Mouse (Mus musculus): ENCODE results near the gene Hopx.
"Not testable (repeated sequence)": the region's sequence is repeated elsewhere in the genome, so short reads cannot be mapped to it uniquely, and the experiment has no call there.

Hopx gene

GRCm38 (mm10) chr5:77100691-77101090 lies 14.2 kb downstream of the Hopx start:
- DNase-seq (ENCODE audit: low read depth in 1 of 2, low spot score in 2 of 2), result no peak

- no peak for DNase-seq (ENCODE audit: low read depth in 1 of 2, low spot score in 2 of 2)
Measured at GRCm38 (mm10) chr5:77099997-77100380, 14.9 kb downstream of the Hopx start.

- no peak for DNase-seq (ENCODE audit: low read depth in 1 of 2, low spot score in 2 of 2)
Measured at GRCm38 (mm10) chr5:77099317-77099996, 15.5 kb downstream of the Hopx start.

DNA sequence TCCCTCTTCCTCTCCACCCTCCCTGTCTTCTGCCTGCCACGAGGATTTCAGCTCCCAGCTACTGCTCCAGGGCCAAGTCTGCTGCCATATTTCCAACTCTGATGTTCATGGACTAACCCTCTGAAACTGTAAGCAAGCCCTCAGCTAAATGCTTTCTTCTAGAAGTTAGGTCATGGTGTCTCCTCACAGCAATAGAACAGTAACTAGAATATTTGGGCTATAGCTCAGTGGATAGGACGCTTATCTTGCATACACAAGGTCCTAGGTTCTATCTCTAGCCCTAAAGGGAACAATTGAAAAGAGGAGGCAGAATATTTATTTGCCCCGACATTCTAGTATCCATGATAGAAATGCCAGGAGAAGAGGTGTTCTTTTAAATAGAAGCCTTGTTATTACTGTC lies 16.0 kb downstream of the Hopx start:
- DNase-seq (ENCODE audit: low read depth in 1 of 2, low spot score in 2 of 2), result no peak

DNA sequence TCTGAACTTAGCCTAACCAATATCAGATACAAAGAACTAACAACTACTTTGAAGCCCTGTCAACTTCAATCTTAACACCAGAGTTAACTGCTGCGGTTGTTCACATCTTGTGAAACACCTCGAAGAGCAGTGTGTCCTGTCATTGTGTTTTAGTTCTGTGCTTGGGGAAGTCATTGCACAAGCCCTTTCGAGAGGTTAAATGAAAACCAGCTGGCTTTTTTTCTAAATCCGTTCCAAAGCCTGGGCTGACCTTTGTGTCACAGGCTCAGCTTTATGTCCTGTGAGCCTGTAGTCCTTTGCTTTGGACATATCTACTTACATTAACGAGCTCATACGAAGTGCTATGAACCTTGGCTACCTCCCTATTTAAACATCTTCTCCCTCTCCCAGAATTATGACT lies 17.2 kb downstream of the Hopx start:
- DNase-seq (ENCODE audit: low read depth in 1 of 2, low spot score in 2 of 2), result peak in 1 of 2 experiments; percentile 19

- DNase-seq (ENCODE audit: low read depth in 1 of 2, low spot score in 2 of 2), result not testable (repeated sequence)
Measured at GRCm38 (mm10) chr5:77096194-77096593, 18.7 kb downstream of the Hopx start.

DNA sequence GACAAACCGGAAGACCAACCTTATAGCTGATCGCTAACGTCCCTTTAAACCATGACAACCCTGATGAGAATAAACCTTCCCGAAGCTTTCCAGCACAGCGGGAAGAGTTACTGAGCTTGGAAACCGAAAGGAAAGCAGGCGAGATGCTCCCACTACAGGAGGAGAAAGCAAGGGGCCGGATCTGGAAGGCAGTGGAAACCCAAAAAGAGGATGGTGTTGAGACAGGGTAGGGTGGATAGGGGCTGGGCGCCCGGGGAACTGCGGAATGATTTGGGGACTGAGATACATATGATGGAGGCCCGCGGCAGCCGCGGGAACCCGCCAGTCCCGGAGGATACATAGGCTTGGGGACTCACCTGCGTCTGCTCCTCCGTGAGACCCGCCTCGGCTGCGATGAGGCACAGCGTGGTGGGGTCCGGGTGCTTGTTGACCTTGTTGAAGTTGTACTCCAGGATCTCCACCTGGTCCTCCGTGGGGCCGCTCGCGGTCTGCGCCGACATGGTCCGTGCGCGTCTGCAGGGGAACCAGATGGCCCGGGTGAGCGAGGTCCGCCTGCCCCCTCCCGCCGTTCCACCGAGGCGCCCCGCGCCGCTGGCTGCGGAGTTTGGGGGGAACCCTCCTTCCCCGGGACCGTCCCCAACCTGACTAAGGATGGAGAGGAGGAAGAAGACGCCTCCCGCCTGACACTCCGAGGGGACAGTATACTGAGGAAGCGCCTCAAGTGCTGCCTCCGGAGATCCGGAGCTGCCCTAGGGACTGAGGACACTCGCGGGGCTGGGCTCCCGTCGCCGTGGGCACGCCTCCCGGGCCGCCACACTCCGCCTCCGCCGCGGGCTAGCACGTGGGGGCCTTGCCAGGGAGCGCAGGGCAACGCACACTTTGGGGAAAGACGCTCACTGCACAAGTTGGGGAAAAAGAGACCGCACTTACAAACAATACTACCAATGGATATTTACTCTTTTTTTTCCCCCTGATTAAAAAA lies 20.1 kb downstream of the Hopx start:
- DNase-seq (ENCODE audit: low read depth in 1 of 2, low spot score in 2 of 2), result peak; percentile 45 to 73

DNA sequence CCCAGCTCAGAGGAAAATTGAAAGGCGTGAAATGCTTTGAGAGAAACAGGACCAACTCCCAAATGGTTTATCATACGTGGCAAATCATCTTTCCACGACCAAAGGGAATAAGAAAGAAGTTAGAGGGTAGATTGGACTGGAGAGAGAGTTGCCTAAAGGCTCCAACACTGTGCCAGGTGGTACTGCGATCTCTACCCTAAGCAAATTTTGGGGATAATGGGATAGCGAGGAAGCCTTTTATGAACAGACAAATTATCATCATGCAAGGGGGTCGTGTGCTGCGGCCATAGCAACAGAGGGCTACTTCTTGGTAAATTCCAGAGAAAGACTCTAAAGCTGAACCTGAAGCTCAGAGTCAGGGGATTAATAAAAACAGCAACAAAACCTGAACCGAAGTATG lies 21.0 kb downstream of the Hopx start:
- DNase-seq (ENCODE audit: low read depth in 1 of 2, low spot score in 2 of 2), result no peak

GRCm38 (mm10) chr5:77092531-77092930 lies 22.4 kb downstream of the Hopx start:
- DNase-seq (ENCODE audit: low read depth in 1 of 2, low spot score in 2 of 2), result no peak

GRCm38 (mm10) chr5:77091923-77092322 lies 23.0 kb downstream of the Hopx start:
- no peak for DNase-seq (ENCODE audit: low read depth in 1 of 2, low spot score in 2 of 2)

GRCm38 (mm10) chr5:77090521-77091096 lies 24.3 kb downstream of the Hopx start:
- DNase-seq (ENCODE audit: low read depth in 1 of 2, low spot score in 2 of 2), result no peak

DNA sequence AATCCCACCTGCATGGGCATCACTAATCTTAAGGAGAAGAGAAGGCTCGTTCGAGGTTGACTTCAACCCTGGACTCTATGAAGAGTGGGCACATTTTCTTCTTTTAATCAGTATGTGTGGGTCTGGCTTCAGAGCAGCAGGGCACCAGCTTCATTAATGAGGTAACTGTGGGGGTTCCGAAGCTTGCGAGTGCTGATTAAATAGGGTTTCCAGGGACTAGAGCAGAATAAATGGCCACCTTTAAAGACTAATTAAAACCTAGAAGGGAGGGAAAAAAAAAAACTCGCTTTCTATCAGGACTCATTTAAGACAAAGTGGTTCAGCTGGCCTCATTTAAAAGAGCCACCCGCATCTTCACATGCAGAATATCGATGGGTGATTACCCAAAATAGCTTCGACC lies 25.0 kb downstream of the Hopx start:
- DNase-seq (ENCODE audit: low read depth in 1 of 2, low spot score in 2 of 2), result no peak

DNA sequence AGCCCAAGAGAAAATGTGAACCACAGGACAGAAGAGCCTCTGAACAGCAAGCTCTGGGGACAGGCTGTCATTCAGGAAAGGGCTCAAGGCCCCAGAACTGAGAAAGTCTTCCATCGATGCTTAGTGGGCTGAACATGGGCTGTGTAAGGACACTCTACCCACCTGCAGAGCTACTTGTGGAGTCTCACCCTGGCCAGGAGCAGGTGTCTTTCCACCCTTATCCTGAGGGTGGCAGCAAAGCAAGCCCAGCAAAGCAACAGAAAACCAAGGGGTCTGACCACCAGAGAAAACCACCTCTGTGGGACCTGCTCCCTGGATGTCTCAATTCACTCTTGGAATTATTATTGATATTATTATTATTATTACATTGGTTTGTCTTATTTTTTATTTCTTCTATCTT lies 25.6 kb downstream of the Hopx start:
- peak in 1 of 2 experiments; percentile 10 for DNase-seq (ENCODE audit: low read depth in 1 of 2, low spot score in 2 of 2)

- DNase-seq (ENCODE audit: low read depth in 1 of 2, low spot score in 2 of 2), result no peak
Measured at GRCm38 (mm10) chr5:77087122-77087521, 27.8 kb downstream of the Hopx start.

DNA sequence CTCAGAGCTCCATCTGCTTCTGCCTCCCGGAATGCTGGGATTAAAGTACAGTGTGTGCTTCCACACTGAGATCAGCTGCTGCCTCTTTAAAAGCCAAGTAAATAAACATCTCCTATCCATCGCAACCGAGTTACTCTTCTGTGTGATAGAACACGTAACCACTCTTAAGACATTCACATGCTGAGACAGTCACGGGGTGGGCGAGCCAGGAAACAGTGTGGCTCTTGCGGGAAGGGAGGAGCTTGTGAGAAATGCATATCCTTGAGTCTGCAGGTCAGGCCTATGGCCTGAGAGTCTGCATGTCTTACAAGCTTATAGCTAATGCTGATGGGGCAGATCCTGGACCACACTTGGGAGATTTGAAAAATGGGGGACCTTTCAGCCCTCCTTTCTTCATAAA lies 28.4 kb downstream of the Hopx start:
- DNase-seq (ENCODE audit: low read depth in 1 of 2, low spot score in 2 of 2), result no peak

DNA sequence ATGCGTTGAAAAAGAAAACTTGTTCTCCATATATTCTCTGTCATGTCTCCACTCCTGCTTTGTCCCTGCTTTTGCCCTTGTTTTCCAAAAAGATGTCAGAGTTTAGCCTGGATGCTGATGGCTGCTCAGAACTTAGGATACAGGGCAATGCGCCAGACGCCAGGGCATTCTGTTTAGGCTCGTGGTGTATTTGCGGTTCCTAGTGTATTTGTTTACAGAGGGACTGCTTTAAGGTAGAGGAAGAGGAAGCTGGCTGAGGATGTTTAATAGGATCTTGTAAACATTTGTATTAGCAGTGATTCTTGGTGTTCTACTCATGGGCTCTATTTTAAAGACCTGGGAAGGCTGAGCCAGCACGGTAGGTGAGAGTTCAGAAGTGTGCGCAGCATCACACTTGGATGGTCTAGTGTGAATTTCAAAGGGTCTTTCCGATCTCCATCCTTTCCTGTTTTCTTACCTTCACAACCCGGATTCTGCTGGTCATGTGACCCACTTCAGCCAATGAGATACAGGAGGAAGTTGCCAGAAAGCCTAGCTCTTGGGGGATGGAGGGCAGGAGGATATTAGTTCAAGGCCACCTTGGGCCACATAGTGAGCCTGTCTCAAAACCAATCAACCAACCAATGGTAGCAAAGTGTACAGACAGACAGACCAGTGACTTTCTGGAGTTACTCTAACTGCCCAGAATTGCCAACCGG lies 29.0 kb downstream of the Hopx start:
- DNase-seq (ENCODE audit: low read depth in 1 of 2, low spot score in 2 of 2), result no peak

DNA sequence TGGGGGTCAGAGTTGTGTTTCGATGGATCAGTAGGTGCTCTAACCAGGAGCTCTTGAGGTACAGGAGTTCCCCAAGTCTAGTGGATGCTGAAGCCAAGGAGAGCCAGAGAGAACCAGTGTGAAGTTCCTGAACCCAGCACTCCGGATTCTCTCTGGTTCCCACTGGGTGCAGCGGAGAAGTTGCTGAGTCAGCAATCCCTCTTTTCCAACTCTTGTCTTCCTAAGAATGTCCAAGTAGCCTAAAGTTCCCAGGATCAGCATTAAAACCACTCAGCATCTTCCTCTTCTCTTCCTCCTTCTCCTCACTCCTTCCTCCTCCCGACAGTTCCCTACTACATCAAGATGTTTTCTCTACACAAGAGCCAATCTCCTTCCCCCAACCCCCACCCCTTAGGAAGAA lies 30.5 kb downstream of the Hopx start:
- no peak for DNase-seq (ENCODE audit: low read depth in 1 of 2, low spot score in 2 of 2)

DNA sequence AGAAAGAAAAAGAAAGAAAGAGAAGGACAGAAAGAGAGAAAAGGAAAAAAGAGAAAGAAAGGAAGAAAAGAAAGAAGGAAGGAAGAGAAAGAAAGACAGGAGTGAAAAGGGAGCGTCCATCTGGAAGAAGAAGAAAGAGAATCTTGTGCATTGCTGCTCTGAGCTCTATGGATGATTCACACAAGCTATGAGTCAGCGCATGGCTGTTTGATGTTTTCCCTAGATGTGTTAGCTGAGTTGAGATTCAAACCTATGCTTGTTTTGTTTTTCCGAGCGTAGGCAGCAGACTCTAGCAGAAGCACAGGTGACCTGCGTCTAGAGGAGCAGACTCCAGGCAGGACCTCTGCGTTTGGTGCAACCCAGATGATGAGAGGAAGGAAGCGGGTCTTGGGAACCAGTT lies 32.2 kb downstream of the Hopx start:
- DNase-seq (ENCODE audit: low read depth in 1 of 2, low spot score in 2 of 2), result no peak

DNA sequence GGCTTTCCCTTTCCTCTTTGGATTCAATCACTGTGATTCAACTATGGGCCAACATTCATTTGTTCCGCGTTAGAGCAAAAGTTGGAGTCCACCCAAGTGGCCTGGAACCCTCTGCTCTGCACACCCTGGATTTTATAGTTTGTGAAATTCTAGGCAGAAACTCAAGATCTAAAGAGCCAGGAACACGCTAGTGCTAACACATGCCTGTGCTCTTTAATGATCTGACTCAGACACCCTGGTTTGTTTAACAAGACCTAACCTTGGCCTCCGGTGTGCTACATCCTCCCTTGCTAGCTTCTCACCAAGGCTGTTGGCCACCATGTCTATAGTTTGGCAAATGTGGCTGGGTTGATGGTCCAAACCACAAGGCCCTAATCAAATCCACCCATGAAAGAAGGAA lies 34.2 kb downstream of the Hopx start:
- DNase-seq (ENCODE audit: low read depth in 1 of 2, low spot score in 2 of 2), result no peak

DNA sequence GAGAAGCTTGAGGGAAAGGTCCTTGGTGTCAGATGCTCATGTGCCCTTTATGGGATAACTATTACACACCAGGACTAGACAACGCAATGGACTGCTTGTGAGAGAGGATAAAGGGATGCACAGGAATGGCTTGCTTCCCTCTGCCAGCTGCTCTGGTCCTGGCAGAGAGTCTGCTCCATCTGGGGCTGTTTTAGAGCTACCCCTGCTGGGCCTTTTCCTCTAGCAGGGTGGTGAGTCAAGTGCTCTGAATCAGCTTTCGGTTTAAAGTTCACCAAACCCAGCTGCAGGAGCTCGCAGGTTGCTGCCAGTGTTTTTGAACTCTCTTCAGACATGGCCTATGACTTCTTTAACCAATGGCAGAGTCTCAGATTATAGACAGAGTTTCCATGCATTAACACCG lies 39.0 kb downstream of the Hopx start:
- no peak for DNase-seq (ENCODE audit: low read depth in 1 of 2, low spot score in 2 of 2)

DNA sequence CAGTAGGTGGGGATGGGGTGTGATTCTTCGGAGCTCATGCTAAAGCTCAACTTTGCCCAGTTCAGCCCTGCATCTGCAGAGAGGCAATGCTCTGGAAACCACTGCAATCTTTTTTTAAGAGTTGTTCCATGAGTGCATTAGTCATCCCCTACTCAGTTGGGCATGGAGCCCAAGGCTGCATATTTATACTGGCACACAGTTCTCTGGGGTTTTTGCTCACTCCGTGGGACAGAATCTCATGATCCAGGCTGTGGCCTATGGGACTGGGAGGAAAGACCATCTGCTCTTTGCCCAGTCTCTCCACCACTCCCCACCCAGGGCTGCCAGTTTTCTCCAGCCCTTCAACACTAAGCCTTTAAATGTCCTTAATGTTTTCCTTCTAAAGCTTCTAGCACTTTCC lies 40.0 kb downstream of the Hopx start:
- DNase-seq (ENCODE audit: low read depth in 1 of 2, low spot score in 2 of 2), result no peak

Data from monocyte, adult 2 months (primary cell).